Mouse (Mus musculus): ENCODE data around the gene Ncoa1.

Gene Ncoa1

DNA sequence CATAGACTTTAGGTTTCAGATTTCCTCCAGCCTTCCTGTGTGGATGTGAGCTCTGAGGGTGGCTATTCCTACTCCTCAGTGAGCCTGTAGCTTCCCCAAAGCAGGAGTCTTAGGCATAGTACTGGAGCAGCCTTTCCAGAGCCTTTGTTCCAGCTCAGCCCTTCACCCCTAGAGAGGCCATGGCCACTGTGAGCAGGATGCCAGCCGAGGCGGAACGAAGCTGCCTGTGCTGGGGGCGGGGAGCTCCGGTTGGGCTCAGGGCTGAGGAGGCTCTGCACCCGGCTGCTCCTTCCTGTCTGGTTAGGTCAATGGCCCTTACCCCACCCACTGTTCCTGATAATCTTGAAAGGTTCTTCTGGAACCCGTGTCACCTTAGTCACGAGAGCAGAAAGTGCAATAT lies 264.1 kb downstream of the Ncoa1 start:
- no peak for DNase-seq (ENCODE audit: low read depth, low spot score)

DNA sequence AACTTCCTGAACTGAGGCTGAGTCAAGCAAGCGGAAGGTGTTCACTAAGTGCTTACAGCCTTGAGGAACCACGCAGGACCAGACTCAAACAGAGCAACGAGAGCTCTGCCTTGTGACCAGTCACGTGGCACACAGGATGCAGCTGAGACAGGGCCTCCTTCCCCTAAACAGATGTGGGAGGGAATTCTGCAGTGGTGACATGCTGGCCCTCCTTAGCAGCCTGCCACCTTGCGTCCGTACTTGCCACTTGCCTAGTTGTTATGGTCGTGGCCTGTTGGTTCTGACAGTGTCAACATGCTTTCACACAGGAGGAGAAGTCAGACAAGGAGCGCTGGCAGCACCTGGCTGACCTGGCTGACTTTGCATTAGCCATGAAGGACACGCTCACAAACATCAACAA lies 265.8 kb downstream of the Ncoa1 start:
- DNase-seq (ENCODE audit: low read depth, low spot score) = peak; percentile 8

DNA sequence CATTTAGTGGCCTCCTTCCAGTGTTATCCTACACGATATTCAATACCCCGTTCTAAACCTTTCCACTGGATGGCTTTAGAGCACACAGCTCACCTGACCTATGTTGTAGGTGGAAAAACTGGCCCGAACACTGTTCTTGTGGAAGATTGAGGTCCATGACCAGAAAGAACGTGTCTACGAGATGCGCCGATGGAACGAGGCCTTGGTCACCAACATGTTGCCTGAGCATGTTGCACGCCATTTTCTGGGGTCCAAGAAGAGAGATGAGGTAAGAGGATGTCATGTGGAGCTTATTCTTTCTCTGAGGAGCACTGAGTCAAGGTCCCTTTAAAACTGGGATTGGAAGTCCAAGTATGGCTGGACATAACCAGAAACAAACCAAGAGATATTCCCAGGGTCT lies 267.8 kb downstream of the Ncoa1 start:
- DNase-seq (ENCODE audit: low read depth, low spot score) = no peak

DNA sequence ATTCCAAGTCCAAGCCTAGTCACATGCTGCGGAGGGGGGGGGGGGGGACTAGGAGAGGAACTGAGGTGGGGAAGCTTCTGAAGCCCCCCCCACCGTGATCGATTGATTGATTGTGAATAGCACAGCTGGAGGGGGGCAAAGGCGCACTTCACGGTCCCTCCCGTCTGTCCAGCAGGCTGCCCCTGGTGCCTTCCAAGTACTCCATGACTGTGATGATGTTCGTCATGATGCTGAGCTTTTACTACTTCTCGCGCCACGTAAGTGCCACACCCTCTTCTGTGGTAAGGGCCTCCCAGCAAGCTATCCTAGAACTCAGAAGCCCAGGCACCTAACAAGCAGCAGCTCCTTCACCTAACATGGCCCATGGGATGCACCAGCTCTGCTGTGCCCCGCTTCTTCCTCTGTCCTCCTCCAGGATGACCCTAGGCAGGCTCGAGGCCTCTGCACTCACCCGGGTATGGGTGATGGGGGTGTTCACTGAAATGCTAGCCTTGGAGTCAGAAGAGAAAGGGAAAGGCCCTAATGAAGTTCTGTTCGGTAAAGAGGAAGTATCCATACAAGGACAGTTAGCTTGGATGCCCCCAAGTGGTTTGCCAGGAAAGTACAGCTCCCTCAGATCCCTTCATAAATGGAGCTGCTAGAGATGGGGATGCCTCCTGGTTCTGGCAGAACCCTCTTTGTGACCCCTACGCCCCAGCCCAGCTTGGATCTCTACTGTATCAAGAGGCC lies 268.4 kb downstream of the Ncoa1 start:
- peak; percentile 64 for DNase-seq (ENCODE audit: low read depth, low spot score)

DNA sequence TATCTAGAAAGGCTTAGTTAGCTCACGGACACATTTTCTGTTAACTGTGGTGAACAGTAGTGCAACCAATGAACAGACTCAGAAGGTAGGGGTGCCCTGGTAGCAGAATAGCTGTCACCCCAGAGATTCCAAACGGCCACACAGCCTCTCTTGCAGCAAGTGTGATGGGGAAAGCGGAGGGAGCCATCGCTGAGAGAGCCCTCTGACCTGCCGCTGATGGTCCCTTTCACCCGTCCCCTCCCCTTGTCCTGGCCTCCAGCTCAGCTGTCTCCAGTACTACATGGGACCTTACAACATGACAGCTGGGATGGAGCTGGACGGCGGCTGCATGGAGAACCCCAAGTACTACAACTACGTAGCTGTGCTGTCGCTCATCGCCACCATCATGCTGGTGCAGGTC lies 270.9 kb downstream of the Ncoa1 start:
- no peak for DNase-seq (ENCODE audit: low read depth, low spot score)

DNA sequence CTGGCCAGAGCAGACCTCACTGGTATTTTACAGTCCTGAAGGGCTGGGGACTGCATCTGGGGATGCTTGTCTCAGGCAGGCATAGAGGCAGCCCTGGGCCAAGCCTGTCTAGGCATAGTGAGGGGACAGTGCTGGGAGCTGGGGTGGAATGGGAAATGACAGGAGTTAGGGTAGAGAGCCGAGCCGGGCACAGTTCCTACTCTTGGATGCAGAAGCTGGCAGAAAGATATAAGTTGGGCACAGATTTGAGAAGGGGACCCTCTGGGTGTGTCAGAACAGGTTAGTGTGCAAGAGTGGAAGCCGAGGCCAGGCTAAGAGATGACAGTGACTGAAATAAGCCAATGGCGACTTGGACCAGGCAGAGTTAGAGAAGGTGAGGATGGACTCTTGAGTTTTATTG lies 274.8 kb downstream of the Ncoa1 start:
- DNase-seq (ENCODE audit: low read depth, low spot score) = no peak

DNA sequence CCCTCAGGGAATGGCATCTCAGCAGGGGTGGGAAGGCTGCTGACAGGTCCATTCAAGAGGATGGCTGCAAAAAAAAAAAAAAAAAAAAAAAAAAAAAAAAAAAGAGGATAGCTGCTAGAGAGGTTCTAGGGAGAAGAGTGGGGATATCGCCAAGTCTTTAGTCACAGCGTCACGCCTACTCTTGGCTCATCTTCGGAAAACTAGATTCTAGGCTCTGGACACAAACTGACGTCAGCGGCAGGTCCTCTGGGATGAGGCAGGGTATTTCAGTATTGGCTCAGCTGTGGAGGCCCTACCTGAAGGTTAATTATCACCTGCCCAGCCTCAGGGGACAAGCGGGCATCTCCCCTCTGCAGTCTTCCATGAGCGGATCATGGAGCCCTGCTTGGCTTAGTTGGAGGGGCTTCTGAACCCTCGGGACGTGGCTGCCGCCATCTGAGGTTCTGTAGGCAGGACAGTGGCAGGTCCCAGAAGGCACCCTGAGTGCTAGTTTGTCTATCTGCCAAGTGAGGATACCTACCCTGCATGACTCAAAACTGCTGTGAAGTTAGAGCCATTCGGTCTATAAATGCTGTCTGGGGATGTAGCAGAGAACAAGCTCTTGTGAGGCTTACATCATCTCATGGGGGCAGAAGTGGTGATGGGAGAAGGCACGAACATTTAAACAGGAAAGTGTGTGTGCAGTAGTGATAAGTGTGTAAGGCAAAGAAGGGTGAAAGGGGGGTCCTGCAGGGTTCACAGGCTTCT lies 275.4 kb downstream of the Ncoa1 start:
- no peak for DNase-seq (ENCODE audit: low read depth, low spot score)

DNA sequence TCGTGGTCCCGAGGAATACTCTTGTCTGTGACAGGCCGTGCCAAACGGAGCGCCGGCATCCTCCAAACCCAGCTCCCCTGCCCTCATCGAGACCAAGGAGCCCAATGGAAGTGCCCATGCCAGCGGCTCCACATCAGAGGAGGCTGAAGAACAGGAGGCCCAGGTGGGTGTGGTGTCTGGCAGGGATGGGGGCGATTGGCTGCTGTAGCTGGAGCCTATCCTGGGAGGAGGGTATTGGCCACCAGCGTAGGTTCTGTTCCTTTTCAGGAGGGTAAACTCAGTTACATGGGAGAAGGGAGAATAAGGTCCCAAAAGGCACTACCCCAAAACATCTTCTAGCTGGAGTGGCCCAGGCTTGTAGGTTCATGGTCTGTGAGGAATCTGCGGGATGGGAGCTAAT lies 277.7 kb downstream of the Ncoa1 start:
- DNase-seq (ENCODE audit: low read depth, low spot score) = no peak

DNA sequence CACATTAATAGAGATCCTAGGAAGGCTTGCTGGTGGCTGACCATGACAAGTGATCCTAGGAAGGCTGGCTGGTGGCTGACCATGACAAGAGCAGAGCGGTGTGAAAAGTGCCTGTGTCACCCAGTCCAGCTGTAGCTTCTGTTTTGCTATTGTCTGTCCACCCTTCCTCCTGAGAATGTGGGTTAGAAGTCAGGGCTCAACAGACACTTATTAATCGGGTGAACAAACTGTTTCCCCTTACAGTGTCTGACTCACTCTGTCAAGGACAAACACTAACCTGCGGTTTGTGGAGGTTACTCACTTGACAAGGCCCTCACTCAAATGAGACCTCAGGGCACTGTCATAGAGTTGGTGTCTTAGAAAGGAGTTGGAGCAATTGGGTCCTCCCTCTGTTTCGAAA lies 278.3 kb downstream of the Ncoa1 start:
- DNase-seq (ENCODE audit: low read depth, low spot score) = no peak

All from CD4-positive, CD25-positive, alpha-beta regulatory T cell, adult 2 months (primary cell).